Mouse (Mus musculus): ENCODE measurements around the gene Shbg. TPM values are rescaled to one million over a fixed set of nuclear protein-coding genes. Genes with fewer than 3 reads are reported as not detected.
A peak's percentile ranks its signal among the peaks of the same experiment; 100 is the strongest.

Shbg gene
- total RNA-seq, 2 experiments from 2014 or later, result 0.62 TPM; not detected in 1

DNA sequence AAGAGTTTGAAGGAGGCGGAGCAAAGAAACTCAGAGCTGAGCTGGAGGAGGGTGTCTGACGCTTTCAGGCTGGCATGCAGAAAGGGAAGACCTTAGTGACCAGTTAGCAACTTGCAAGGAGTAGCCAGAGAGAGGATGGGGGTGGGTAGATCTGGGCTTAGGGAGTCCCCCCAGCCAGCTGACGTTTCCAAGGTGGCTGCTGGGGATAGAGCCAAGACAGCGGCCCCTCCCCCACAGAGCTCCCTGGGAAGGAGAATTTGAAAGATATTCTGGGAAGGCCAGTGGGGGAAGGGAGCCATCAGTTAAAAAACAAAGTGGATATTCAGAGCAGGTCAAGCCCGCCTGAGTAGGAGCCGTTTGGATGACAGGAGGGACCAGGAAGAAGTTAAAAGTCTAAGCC, 17.6 kb downstream of the Shbg start:
- DNase-seq, result peak; percentile 71

DNA sequence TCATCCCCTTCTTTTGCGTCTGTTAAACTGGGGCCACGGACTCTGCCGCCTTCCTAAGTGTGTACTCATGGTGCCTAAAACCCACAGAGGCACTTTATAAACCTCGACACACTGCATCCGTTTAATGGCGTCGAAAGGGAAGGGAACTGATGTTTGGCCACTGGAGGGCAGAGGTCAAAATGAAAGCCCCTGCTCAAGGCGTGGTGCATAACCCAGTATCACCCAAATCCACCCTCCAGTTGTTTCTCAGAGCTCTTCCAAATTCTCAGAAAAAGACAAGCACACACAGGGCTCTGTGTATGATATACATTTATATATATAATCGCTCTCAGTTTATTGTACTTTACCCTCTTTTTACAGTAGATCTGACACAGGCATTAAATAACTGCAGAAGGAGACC, 18.3 kb downstream of the Shbg start:
- DNase-seq, result no peak

DNA sequence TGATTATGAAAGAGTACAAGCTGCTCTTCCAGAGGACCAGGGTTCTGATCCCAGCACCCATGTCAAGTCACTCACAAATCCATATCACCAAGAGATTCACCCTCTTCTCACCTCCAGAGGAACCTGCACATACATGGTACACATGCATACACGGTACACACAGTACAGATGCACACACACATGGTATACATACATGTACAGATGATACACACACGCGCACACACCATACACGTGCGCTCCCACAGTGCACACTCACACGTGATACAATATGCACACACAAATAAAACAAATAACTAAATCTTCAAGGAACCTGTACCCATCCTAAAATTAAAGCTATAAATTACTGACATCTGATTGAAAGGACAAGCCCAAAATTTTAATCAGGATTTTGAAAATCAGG, 22.9 kb downstream of the Shbg start:
- DNase-seq, result no peak

DNA sequence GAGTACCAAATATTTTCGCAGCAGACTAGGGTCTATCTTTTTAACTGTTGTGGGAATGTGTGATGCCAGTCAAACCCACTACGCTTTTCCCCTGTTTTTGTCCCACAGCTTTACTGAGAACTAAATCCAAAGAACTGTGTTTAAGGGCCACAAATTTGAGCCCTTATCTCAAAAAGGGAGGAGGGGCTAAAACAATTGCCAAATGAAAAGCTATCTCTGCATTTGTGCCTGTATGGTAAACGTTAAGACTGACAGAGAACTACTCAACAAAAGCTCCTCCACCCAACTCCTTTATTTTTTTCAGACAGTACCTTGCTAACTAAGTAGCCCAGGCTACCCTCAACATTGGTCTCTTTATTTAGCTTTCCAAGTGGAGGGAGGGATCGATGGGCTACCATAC, 24.9 kb downstream of the Shbg start:
- no peak for DNase-seq

DNA sequence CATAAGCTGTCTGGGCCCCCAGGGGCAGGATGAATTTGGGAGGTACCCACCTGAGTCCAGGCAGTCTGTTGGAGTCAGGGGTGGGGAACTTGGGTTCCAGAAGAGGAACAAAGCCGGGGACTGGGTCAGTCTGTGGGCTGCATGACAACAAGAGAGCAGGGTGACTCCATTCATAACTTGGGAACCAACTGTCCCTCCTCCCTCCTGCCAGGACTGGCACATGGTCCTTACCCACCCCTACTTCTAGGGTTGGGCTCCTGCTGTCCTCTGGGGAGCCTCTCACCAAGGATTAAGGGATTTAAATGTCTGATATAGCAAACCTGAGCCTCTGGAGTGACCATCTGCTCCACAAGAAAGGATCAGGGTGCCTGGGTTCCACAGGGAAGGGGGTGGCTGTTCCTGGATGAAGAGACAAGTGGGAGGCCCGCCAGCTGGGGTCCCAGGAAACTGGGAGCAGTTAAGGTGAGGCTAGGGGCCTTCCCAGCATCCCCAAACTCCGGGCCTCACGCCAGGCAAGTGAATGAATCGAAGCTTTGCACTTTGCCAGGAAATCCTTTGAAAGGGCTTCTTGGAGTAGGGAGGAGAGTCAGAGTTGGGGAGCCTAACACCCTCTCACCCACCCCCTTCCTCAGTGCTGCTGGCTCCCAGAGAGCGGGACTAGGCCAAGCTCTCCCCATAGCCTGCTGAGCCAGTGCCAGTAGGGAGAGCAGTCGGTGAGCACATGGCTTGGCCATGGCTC, 25.6 kb downstream of the Shbg start:
- DNase-seq, result peak; percentile 66

DNA sequence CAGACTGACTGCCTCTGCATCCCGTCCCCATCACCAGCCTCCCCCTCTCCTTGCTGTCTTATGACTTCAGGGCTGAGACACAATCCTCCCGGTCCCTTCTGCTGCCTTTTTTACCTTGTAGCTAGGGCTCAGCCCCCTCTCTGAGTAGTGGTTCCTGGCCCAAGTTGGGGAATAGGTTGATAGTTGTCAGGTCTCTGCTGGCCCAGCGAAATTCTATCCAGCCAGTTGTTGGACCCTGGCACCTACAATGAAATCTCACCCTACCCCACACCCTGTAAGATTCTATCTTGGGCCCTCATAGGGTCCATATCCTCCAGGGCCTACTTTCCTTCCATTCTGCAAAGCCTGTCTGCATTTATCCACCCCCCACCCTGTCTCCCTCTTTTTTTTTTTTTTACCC, 26.3 kb downstream of the Shbg start:
- DNase-seq, result peak; percentile 57

DNA sequence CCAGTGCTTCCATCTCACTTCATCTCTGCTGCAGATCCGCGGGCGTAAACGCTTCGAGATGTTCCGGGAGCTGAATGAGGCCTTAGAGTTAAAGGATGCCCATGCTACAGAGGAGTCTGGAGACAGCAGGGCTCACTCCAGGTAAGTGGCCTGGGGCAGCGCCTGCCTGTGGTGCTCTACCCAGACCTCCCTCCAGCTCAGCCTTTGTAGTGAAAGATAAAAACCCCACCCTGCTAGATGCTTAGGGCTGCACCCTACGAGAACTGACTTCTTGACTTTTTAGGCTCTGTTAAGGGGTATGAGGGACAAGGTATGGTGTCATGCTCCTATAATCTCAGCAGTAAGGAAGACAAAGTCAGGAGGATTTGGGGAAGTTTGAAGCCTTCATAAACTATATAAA, 27.1 kb downstream of the Shbg start:
- no peak for DNase-seq

DNA sequence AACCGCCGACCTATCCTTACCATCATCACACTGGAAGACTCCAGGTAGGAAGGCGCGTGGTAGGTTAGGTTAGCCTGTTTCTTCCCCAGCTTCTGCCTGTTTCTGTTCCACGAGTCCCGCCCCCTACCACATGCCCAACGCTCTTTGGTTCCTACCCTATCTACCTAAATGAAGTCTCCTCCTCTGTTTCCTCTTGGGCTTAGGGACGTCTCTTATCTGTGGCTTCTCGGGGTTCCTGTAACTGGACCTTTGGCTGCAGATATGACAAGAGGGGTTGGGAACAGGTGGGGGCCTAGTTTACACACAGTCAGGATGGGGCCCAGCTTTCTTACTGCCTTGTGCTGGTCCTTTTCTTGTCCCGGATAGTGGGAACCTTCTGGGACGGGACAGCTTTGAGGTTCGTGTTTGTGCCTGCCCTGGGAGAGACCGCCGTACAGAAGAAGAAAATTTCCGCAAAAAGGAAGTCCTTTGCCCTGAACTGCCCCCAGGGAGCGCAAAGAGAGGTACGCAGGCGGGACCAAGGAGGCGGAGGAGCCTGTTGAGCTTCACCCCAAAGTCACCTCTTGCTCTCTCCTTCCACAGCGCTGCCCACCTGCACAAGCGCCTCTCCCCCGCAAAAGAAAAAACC, 28.4 kb downstream of the Shbg start:
- DNase-seq, result no peak

DNA sequence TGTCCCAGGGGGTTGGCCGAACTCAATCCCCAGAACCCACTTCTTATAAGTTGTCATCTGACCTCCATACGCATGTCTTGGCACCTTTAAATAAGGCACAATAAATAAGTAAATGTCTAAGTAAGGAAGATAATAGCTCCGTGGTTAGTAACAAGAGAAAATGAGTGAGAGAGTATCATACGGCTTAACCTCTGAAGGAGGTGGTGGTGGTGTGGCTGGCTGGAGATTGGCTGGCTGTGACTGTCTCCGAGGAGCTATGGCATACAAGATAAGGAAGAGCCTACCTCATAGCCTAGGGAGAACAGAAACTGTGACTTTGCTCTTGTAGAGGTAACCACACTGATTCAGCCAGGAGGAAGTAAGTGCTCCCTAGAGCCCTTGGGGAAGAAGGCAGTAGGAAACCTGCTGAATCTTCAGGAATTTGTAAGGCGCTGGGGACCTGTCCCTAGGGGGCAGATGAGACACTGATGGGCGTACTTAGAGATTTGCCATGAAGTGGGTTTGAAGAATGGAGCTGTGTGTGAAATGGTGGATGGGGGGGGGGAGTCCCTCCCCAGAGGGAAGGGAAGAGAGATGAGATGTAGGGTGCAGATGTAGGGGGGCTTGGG, 31.9 kb downstream of the Shbg start:
- DNase-seq, result no peak

DNA sequence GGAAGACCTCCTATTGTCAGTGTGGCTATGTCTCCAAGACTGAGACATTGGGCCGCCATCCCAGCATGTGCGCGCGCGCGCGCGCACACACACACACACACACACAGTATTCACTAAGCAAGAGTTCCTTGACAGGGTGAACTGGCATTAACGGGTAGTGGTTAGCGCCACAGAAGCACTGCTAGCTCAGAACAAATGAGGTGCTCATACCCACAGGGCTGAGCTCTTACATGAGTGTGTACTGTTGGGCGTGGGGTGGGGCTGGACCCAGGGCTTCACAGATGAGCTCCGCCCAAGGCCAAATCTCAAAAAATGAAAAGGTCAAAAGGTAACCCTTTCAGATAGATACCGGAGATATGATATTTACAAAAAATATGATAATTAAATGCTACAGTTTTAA, 32.8 kb downstream of the Shbg start:
- DNase-seq, result no peak

DNA sequence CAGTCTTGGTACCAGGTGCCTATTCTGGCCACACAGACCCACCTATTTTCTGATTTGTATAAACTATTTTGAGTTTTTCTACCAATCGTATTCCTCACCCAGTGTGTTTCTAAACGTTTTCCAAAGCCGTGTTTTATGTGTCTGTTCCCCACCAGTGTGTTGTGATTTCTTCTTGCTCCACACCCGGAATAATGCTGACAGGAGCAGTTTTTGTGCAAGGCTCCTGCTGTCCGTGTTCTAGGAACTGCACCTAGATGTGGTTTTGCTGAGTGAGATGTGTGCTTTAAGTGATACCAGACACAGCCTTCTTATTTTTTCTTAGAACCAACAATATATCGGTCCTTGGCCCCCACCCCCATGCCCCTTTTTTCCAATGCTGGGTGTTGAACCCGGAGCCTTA, 33.7 kb downstream of the Shbg start:
- no peak for DNase-seq

DNA sequence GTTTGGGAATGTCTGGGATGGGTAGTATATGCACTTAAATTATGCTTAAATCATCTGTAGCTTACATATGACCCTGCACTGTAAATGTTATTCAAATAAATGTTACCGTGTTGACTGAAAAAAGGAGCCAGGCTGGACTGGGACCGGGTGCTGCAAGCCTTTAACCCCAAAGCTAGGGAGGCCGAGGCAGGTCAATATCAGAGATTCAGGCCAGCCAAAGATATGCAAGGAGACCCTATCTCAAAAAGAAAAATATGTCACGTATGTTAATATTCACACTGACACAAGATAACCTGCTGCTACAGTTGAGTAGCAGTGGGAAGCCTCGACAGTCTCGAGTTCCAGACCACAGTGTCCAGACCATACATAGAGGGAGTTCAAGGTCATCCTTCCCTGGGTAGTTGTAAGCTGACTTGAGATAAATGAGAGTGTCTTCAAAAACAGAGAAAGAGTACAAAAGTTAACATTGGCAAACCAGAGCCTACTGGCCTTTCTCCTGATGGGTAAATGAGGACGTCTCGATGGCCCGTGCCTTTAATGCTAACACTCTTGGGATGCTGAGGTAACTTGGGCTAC, 35.4 kb downstream of the Shbg start:
- DNase-seq, result no peak

DNA sequence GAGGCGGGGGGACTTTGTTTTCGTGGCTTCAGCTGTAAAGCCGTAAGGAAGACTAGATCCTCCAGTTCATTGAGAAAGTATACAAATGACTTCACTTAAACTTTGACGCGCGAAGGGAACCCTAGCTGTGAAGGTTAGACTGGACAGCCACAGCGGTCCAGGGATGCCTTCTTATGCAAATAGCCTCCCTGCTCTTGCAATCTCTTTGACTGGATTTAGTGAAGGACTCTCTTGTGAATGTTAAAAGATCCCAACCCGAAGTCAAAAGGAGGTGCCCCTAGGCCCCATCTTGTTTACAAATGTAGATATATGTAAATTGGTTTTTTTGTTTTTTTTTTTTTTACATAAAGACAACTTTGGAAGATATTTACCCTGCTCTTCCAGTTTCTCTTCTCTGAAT, 35.9 kb downstream of the Shbg start:
- DNase-seq, result no peak

DNA sequence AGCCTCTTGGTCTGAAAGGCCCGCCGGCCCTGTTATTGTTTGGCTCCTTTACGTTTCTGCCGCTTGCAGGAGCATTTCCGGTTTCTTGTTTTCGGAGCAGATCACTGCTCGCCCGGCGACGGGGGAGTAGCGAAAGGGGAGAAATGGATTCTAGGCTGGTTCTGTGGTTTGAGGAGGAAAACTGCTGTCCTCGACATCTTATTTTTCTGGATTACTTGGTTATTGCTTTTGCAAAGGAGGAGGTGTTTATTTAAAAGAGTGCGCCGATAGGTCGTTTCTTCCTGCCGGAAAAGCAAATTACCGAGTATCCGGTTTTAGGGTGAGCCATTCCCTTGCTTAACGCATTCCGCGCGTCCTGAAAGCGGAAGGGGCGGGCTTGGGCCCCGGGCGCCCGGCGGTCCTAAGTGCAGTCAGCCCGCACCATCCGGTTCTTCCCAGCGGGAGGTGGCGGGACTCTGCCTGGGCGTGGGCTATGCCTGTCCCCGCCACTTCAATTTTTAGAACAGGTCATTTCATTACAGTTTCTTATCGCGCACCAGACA, 36.5 kb downstream of the Shbg start:
- DNase-seq, result peak; percentile 88

DNA sequence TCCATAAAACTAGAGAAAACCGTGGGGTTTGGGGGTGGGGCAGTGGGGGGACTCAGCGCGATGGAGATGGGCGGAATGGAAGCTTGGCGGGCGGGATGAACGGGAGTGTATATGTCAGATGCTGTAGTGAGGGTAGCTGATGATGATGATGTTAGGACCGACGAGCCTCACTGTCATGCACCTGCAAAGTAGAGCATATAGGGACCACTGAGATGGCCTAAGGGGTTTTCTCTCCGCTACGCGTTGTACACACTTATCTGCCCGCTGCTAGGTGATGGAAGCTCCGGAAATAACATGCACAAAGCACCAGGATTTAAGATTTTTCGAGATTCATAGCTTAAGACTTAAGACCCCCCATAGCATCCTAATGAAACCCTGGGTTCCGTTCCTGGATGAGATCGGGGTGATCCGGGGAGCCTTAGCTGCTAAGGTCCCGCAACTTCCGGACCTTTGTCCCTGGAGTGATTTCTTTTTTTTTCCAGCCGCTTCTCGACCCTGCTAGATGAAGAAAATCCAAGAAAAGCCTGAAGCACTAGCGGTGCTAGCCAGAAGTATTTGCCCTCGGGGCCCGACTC, 37.0 kb downstream of the Shbg start:
- no peak for DNase-seq

DNA sequence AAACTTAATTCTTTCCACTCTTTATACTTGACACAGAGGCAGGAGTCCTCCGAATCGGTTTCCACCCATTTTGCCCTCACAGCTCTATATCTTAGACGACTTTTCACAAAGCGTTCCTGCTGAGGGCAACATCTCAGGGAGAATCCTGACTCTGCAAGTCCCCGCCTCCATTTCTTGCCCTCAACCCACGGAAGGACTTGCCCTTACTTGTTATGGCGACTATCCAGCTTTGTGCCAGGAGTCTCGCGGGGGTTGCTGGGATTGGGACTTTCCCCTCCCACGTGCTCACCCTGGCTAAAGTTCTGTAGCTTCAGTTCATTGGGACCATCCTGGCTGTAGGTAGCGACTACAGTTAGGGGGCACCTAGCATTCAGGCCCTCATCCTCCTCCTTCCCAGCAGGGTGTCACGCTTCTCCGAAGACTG, 37.6 kb downstream of the Shbg start, which contains the start of the genes Wrap53 and Trp53:
TSS of gene Wrap53 (minus strand) at position 165 of the 424 bp plus-strand sequence.
TSS of gene Trp53 (plus strand) at position 269 of the 424 bp plus-strand sequence.
- peak; percentile 90 for DNase-seq

DNA sequence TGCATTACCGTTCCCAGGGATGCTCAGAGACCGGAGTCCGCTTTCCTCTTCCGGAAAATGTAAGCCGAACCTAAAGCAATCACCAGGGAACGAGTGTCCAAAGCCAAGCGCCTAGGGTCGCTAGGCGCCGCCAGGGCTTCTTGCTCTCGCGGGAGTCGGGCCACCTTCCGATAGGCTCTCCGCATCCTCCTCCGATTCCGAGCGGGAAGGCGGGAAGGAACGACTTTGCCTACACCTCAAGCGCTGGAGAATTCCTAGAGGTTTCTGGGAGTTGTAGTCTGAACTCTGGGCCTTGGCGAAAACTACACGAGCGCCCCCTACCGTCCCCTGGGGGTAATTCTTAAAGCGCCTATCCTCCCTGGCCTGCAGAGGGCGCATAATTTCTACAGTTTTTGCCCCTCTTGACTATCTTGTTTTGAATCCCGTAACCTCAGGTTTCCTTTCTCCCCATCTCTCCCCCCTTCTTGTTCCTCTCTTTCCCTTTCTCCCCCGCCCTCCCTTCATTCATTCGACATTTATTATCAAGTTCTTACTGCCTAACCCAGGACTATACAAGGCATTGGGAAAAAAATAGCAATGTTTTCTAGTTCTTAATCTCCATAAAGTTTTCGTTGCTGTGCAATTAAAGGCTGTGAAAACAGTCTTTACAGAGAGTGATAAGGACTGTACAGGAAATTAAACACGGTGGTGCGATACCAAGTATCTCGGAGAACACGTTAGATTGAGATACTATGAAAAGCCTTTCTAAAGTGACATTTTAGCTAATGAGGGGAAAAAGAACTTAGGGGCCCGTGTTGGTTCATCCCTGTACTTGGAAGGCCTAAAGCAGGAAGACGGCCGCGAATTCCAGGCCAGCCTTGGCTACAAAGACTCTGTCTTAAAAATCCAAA, 38.3 kb downstream of the Shbg start:
- DNase-seq, result peak; percentile 96

DNA sequence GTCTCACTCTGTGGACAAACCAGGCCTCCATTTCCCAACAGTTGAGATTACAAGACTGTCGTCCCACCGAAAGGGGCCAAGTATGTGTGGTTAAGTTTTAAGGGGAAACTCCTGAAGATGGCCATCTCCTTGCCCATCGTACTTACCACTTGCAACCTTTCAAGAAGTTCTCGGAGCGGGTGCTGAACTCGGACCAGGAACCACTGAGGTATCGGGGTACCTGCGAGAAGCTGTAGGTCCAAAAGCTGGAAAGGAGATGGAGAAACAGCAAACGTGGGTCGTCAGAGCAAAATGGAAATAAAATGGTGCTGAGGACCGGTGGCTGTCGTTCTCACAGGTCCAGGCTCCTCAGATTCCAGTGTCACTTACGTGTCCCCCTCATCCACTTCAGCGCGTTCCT, 39.4 kb downstream of the Shbg start:
- no peak for DNase-seq

DNA sequence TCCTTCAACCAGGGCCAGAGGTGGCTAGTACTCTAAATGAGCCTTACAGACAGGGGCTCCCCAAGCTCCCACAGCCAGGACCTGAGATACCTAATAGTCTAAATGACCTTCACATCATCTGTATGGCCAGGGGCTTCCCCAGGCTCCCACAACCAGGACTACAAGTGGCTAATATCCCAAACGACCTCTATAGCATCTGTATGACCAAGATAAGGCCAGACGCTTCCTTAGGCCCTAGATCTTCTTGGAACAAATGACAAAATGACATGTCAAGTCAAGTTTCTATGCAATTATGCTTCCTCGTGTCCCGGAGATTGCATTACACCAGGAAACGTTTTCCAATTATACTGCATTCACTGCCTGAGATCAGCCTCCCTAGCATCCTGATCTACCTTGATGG, 41.4 kb downstream of the Shbg start:
- no peak for DNase-seq

DNA sequence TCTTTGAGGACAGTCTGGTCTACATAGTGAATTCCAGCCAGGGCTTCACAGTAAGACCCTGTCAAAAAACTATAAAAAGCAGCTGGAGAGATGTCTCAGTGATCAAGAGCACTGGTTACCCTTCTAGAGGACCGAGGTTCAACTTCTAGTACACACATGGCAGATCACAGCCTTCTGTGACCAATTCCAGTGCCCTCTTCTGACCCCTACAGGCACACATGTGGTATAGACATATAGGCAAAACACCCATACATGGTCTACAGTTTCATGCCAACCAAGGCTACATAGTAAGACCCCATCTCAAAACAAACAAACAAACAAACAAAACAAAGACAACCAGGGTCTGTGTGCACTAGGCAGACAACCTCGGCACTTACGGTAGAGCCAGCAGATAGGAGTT, 42.5 kb downstream of the Shbg start:
- no peak for DNase-seq

DNA sequence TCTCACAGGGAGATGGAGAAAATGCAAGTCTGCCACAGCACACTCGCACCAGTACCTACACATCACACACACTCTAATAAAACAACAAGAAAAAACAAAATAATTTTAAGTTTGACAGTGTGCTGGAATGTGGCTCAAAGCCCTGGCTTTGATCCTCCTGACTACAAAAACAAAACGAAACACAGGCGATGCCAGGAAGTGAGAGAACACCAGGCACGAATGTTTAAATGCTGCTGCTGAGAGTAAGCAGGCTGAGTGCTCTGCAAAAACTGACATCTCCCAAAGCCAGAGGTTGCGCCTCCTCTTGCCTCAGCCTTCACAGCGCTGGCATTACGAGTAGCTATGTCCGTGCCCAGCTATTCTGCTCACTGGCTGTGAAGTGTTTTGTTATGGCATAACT, 52.6 kb downstream of the Shbg start:
- DNase-seq, result no peak

Data from gastrocnemius, postnatal 25 days (tissue).